Mouse (Mus musculus) lung, adult 2 months (tissue): Measurements from ENCODE around the gene Mrgprd.

Experiments used
- CTCF ChIP-seq: fragments of 200-500 bp; IDR thresholded peaks from 2 replicates; pipeline ENCODE4 v1.5.1; 2011; ENCODE audit warnings: mild to moderate bottlenecking, low read length, control low read depth; ENCODE audit not compliant: insufficient read depth
- POLR2A ChIP-seq: fragments of 200-500 bp; IDR thresholded peaks from 2 replicates; pipeline ENCODE4 v1.6.1; 2011; ENCODE audit warnings: low read depth, mild to moderate bottlenecking, control low read depth, low read length, borderline replicate concordance; ENCODE audit errors: extremely low read depth

- TF ChIP-seq CTCF, result no peak
- TF ChIP-seq POLR2A, result no peak
Measured at GRCm38 (mm10) chr7:145307636-145308035, 7.0 kb upstream of the Mrgprd start.
